Comparison of ENCODE assay signal across 10 mouse cellular contexts in the genomic region with DNA sequence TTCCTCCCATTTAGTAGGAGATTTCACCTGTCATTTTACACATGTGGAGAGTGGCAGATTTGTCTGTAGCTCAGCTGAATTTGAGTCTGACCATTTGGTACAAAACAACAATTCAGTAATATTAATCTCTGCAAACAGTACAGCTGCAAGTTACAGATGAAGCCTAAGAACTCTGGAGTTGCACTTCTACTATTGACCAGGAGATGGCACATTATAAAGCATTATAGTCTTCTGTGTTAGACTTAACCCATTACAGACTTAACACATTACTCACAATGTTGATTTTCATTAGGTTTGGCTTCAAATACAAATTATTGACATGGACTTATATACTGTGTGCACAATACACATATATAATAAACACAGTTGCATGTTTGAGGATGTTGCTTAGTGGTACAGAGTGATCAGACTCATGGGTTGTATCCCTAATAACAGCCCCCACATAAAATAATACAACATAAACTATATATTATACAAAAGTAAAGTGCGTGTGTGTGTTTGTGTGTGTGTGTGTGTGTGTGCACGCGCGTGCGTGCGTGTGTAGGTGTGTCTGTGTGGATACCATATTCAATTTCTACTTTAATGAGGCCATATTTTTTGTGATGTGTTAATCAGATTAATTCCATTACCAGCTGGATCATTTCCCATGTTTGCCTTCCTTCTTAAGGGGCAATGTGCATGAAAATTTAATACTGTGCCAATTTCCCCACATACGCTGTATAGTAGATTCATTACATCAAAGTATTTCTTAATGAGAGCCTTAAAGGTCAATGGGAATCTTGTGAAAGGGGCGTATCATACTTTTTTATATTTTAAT. TPM values are rescaled to one million over a fixed set of nuclear protein-coding genes. Genes with fewer than 3 reads are reported as not detected.
DNase-seq lines count a peak whose midpoint lies in the region; ATAC-seq and TF ChIP-seq lines count a peak whose summit lies in the region.
"Had no signal": no experiment of that assay in that cellular context is flagged by ENCODE, and none has a peak within 500 bp of the region (broad histone marks: within the 10 kb centered on the region; RNA-seq: fewer than 3 reads in every experiment).

No protein-coding gene starts in this region.

- H3K4me3 ChIP-seq in embryonic facial prominence, embryonic 11.5 days (ENCODE audit: low read depth, low read length): no peak overlapping the region
- no peak overlapping the region for H3K4me3 ChIP-seq in embryonic facial prominence, embryonic 10.5 days
- no peak overlapping the region for H3K4me3 ChIP-seq in midbrain, embryonic 11.5 days (ENCODE audit: low read depth, low read length)
- H3K4me3 ChIP-seq in midbrain, embryonic 10.5 days: no peak overlapping the region
- no peak overlapping the region for H3K4me3 ChIP-seq in hindbrain, embryonic 13.5 days
- no peak overlapping the region for H3K4me3 ChIP-seq in stomach, postnatal 0 days (ENCODE audit: low read depth, low read length)

- ATAC-seq in embryonic facial prominence, embryonic 11.5 days (replicated peaks; ENCODE audit: insufficient number of reproducible peaks, low FRiP score, low TSS enrichment, low read depth): 0 out of 2 replicates have a peak, but pooled peaks have one; percentile 29
- peak; percentile 27; the same call in 1 of the 2 replicates for ATAC-seq in midbrain, embryonic 11.5 days (ENCODE audit: low FRiP score)
- ATAC-seq in hindbrain, embryonic 13.5 days (ENCODE audit: low FRiP score): peak; percentile 22; the same call in 1 of the 2 replicates
- ATAC-seq in stomach, postnatal 0 days (ENCODE audit: low FRiP score, low TSS enrichment): no peak

- peak; percentile 70 for TF ChIP-seq CTCF in stomach, postnatal 0 days (IDR thresholded peaks at IDR 0.05; ENCODE audit: low read depth)

- H3K36me3 ChIP-seq in embryonic facial prominence, embryonic 11.5 days (replicated peaks; ENCODE audit: control insufficient read depth, insufficient read depth, low read depth, low read length): no peaks in the 10 kb centered on the region
- no peaks in the 10 kb centered on the region for H3K36me3 ChIP-seq in embryonic facial prominence, embryonic 10.5 days (replicated peaks)
- H3K36me3 ChIP-seq in midbrain, embryonic 11.5 days (ENCODE audit: control insufficient read depth, insufficient read depth, low read length): no peaks in the 10 kb centered on the region
- H3K36me3 ChIP-seq in midbrain, embryonic 10.5 days: no peaks in the 10 kb centered on the region
- H3K36me3 ChIP-seq in hindbrain, embryonic 13.5 days: no peaks in the 10 kb centered on the region
- H3K36me3 ChIP-seq in stomach, postnatal 0 days (ENCODE audit: control insufficient read depth, insufficient read depth, low read length): no peaks in the 10 kb centered on the region

- TF ChIP-seq EP300 in stomach, postnatal 0 days (optimal IDR thresholded peaks at IDR 0.05): no peak

- H3K4me2 ChIP-seq in embryonic facial prominence, embryonic 11.5 days (ENCODE audit: low read depth, low read length): no peak overlapping the region
- no peak overlapping the region for H3K4me2 ChIP-seq in midbrain, embryonic 11.5 days
- no peak overlapping the region for H3K4me2 ChIP-seq in hindbrain, embryonic 13.5 days
- H3K4me2 ChIP-seq in stomach, postnatal 0 days (replicated peaks; ENCODE audit: low read depth): no peak overlapping the region

- H3K27ac ChIP-seq in embryonic facial prominence, embryonic 11.5 days (replicated peaks; ENCODE audit: low read depth, low read length): no peak overlapping the region
- no peak overlapping the region for H3K27ac ChIP-seq in embryonic facial prominence, embryonic 10.5 days (replicated peaks)
- H3K27ac ChIP-seq in midbrain, embryonic 11.5 days (ENCODE audit: low read depth, low read length): no peak overlapping the region
- H3K27ac ChIP-seq in midbrain, embryonic 10.5 days (replicated peaks): no peak overlapping the region
- H3K27ac ChIP-seq in hindbrain, embryonic 13.5 days: no peak overlapping the region
- no peak overlapping the region for H3K27ac ChIP-seq in stomach, postnatal 0 days (replicated peaks)

- peak; percentile 70 for DNase-seq in embryonic facial prominence, embryonic 11.5 days (ENCODE audit: low spot score)
- no peak for DNase-seq in embryonic facial prominence, embryonic 10.5 days (ENCODE audit: low spot score)
- peak; percentile 88 for DNase-seq in midbrain, embryonic 11.5 days (ENCODE audit: low spot score, missing footprints)
- DNase-seq in midbrain, embryonic 10.5 days (ENCODE audit: low spot score): no peak
- DNase-seq in stomach, postnatal 0 days (ENCODE audit: low spot score): no peak
- DNase-seq in left cerebral cortex, postnatal 36 days (ENCODE audit: low spot score in 2 of 2): no peak
- DNase-seq in right cerebral cortex, postnatal 4 days: no peak
- DNase-seq: kidney, postnatal 10 days; lung, postnatal 14 days had no signal

- 89% methylated on average over 8 of the region's 8 CpGs for WGBS in embryonic facial prominence, embryonic 11.5 days
- WGBS in embryonic facial prominence, embryonic 10.5 days: 90% methylated on average over 8 of the region's 8 CpGs
- WGBS in midbrain, embryonic 11.5 days: 87% methylated on average over 8 of the region's 8 CpGs
- 90% methylated on average over 8 of the region's 8 CpGs for WGBS in midbrain, embryonic 10.5 days
- 83% methylated on average over 8 of the region's 8 CpGs for WGBS in hindbrain, embryonic 13.5 days
- WGBS in stomach, postnatal 0 days: 84% methylated on average over 8 of the region's 8 CpGs

- no peaks in the 10 kb centered on the region for H3K9me3 ChIP-seq in embryonic facial prominence, embryonic 11.5 days (replicated peaks; ENCODE audit: control insufficient read depth, low read length)
- H3K9me3 ChIP-seq in embryonic facial prominence, embryonic 10.5 days: no peaks in the 10 kb centered on the region
- no peaks in the 10 kb centered on the region for H3K9me3 ChIP-seq in midbrain, embryonic 11.5 days (ENCODE audit: control insufficient read depth, low read length)
- no peaks in the 10 kb centered on the region for H3K9me3 ChIP-seq in midbrain, embryonic 10.5 days (replicated peaks)
- H3K9me3 ChIP-seq in hindbrain, embryonic 13.5 days: no peaks in the 10 kb centered on the region
- no peaks in the 10 kb centered on the region for H3K9me3 ChIP-seq in stomach, postnatal 0 days (ENCODE audit: control insufficient read depth, low read length)

- no peak overlapping the region for H3K9ac ChIP-seq in embryonic facial prominence, embryonic 11.5 days (replicated peaks; ENCODE audit: low read length)
- H3K9ac ChIP-seq in midbrain, embryonic 11.5 days (ENCODE audit: low read length): no peak overlapping the region
- no peak overlapping the region for H3K9ac ChIP-seq in hindbrain, embryonic 13.5 days
- no peak overlapping the region for H3K9ac ChIP-seq in stomach, postnatal 0 days (ENCODE audit: low read length)

- intact Hi-C loops in left cerebral cortex, postnatal 36 days (cut with DNase I): loop anchor here (10.0 kb wide), 1 partner anchor 889 kb away; no protein-coding TSS in a partner anchor

- no peaks in the 10 kb centered on the region for H3K4me1 ChIP-seq in embryonic facial prominence, embryonic 11.5 days (ENCODE audit: control insufficient read depth, insufficient read depth, low read length)
- H3K4me1 ChIP-seq in embryonic facial prominence, embryonic 10.5 days: no peaks in the 10 kb centered on the region
- no peaks in the 10 kb centered on the region for H3K4me1 ChIP-seq in midbrain, embryonic 11.5 days (ENCODE audit: control insufficient read depth, insufficient read depth, low read length)
- peaks cover 12% of the 10 kb centered on the region; the same call in 1 of the 2 replicates for H3K4me1 ChIP-seq in midbrain, embryonic 10.5 days
- no peaks in the 10 kb centered on the region for H3K4me1 ChIP-seq in hindbrain, embryonic 13.5 days (replicated peaks)
- no peaks in the 10 kb centered on the region for H3K4me1 ChIP-seq in stomach, postnatal 0 days (replicated peaks; ENCODE audit: control insufficient read depth, insufficient read depth)

- no peaks in the 10 kb centered on the region for H3K27me3 ChIP-seq in embryonic facial prominence, embryonic 11.5 days (ENCODE audit: control insufficient read depth, insufficient read depth, low read length)
- H3K27me3 ChIP-seq in embryonic facial prominence, embryonic 10.5 days (replicated peaks; ENCODE audit: low read depth, poor library complexity, severe bottlenecking): no peaks in the 10 kb centered on the region
- no peaks in the 10 kb centered on the region for H3K27me3 ChIP-seq in midbrain, embryonic 11.5 days (ENCODE audit: control insufficient read depth, insufficient read depth, low read length)
- no peaks in the 10 kb centered on the region for H3K27me3 ChIP-seq in midbrain, embryonic 10.5 days (ENCODE audit: low read depth, poor library complexity, severe bottlenecking)
- no peaks in the 10 kb centered on the region for H3K27me3 ChIP-seq in hindbrain, embryonic 13.5 days
- no peaks in the 10 kb centered on the region for H3K27me3 ChIP-seq in stomach, postnatal 0 days (ENCODE audit: control insufficient read depth, insufficient read depth, low read length)

RNA-seq across cellular contexts. Expression of gene Luzp2, which starts 10.8 kb away (rescaled TPM):
- polyA plus RNA-seq in embryonic facial prominence, embryonic 11.5 days (2014; fragmentation: Nextera tagmentation; extraction: Ambion mirVana): 2.0 and 2.1 TPM in 2 replicates
- polyA plus RNA-seq in embryonic facial prominence, embryonic 10.5 days (2016; fragmentation: Nextera tagmentation; extraction: Ambion mirVana): 0.51 and 0.60 TPM in 2 replicates
- 5.0 and 6.5 TPM in 2 replicates for polyA plus RNA-seq in midbrain, embryonic 11.5 days (2014; fragmentation: Nextera tagmentation; extraction: Ambion mirVana)
- 1.7 and 3.1 TPM in 2 replicates for polyA plus RNA-seq in midbrain, embryonic 10.5 days (2016; fragmentation: Nextera tagmentation; extraction: Ambion mirVana)
- polyA plus RNA-seq in hindbrain, embryonic 13.5 days (2015; fragmentation: Nextera tagmentation; extraction: Ambion mirVana): 26.9 and 29.0 TPM in 2 replicates
- 0.35 and 0.48 TPM in 2 replicates for polyA plus RNA-seq in stomach, postnatal 0 days (2015; fragmentation: Nextera tagmentation; extraction: Ambion mirVana)
- total RNA-seq in left cerebral cortex, postnatal 36 days (2021): 100 to 1,000 TPM in 1 of 2 experiments, 10 to 100 TPM in 1; 88.8 to 101 TPM

Comparison
In these comparisons a context has a peak if more than half of its experiments do, and no peak if none do; other contexts are left out.
1. DNase-seq: peak in embryonic facial prominence, embryonic 11.5 days (single experiment) and midbrain, embryonic 11.5 days (single experiment); none in embryonic facial prominence, embryonic 10.5 days (single experiment), midbrain, embryonic 10.5 days (single experiment), stomach, postnatal 0 days (single experiment), left cerebral cortex, postnatal 36 days (0 of 2) and right cerebral cortex, postnatal 4 days (single experiment).